Mouse (Mus musculus): ENCODE results near the gene Prss16. TPM values are rescaled to one million over a fixed set of nuclear protein-coding genes. Genes with fewer than 3 reads are reported as not detected.
A peak's percentile ranks its signal among the peaks of the same experiment; 100 is the strongest.

Gene Prss16
- polyA plus RNA-seq, 2 experiments: 0.51 to 1.1 TPM

DNA sequence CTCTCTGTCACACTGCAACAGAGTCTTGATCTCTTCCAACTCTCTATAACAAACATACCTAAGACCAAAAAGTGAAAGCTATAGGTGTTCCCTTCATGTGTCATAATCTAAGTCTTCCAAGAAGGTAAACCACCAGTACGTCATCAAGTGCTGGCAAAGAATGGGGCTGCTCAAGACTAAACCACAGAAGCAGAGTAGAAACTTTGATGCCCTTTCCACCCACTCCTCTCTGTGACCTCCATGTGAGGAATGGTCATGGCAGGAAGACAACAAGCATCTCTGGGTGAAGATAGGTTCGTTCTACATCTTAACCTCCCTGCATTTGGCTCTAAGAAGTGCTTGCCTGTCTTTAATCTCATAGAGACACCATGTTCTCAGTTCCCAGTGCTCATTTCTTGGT lies 25.1 kb downstream of the Prss16 start:
- ATAC-seq (ENCODE audit: low FRiP score, low read depth): no peak
- TF ChIP-seq POLR2A (IDR thresholded peaks at IDR 0.05; ENCODE audit: borderline replicate concordance, extremely low read depth, insufficient read depth, insufficient read length): no peak
- no peaks in the 10 kb centered on the region for H3K9me3 ChIP-seq (ENCODE audit: control insufficient read depth, low read length)
- 88% methylated on average over 2 of the region's 2 CpGs for WGBS
- no peak for DNase-seq (ENCODE audit: low spot score)
- H3K4me3 ChIP-seq (replicated peaks; ENCODE audit: low read length): no peak overlapping the region
- no peak overlapping the region for H3K27ac ChIP-seq (replicated peaks; ENCODE audit: low read depth, low read length)
- no peaks in the 10 kb centered on the region for H3K36me3 ChIP-seq (ENCODE audit: control insufficient read depth, insufficient read depth, low read length)
- H3K27me3 ChIP-seq (ENCODE audit: control insufficient read depth, insufficient read depth, low read length): peaks cover 13% of the 10 kb centered on the region; the same call in 1 of the 2 replicates
- peaks cover 6% of the 10 kb centered on the region; the same call in 1 of the 2 replicates for H3K4me1 ChIP-seq (ENCODE audit: control insufficient read depth, insufficient read depth, low read length)
- H3K9ac ChIP-seq (ENCODE audit: low read depth, low read length, severe bottlenecking): no peak overlapping the region
- H3K4me2 ChIP-seq (replicated peaks; ENCODE audit: low read depth, low read length, severe bottlenecking): no peak overlapping the region

DNA sequence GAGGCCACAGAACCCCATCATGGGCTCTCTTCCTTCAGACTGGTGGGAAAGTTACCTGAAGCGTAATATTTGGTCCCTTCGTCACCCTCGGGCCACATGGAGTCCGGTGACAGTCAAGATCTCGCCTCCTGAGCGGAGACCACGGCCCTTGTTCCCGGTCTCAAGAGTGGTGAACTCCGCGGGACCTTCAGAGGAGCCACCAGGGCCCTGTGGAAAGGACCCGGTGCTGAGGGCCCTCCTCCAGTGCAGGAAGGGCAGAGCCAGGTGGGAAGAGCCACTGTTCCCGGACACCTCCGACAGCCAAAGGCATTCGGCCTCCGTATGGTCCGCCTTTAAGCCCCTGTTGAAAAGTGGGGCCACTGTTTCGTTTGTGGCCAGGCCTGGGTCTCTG lies 27.7 kb downstream of the Prss16 start:
- 3% methylated on average over 17 of the region's 17 CpGs for WGBS
- H3K4me1 ChIP-seq (ENCODE audit: control insufficient read depth, insufficient read depth, low read length): peaks cover 6% of the 10 kb centered on the region; the same call in 1 of the 2 replicates
- TF ChIP-seq POLR2A (IDR thresholded peaks at IDR 0.05; ENCODE audit: borderline replicate concordance, extremely low read depth, insufficient read depth, insufficient read length): no peak
- no peaks in the 10 kb centered on the region for H3K36me3 ChIP-seq (ENCODE audit: control insufficient read depth, insufficient read depth, low read length)
- no peak for DNase-seq (ENCODE audit: low spot score)
- H3K27me3 ChIP-seq (ENCODE audit: control insufficient read depth, insufficient read depth, low read length): peaks cover 13% of the 10 kb centered on the region; the same call in 1 of the 2 replicates
- H3K9ac ChIP-seq (ENCODE audit: low read depth, low read length, severe bottlenecking): peak overlapping the region; percentile 77
- H3K27ac ChIP-seq (replicated peaks; ENCODE audit: low read depth, low read length): no peak overlapping the region
- no peaks in the 10 kb centered on the region for H3K9me3 ChIP-seq (ENCODE audit: control insufficient read depth, low read length)
- no peak for ATAC-seq (ENCODE audit: low FRiP score, low read depth)
- peak overlapping the region; percentile 96 for H3K4me2 ChIP-seq (replicated peaks; ENCODE audit: low read depth, low read length, severe bottlenecking)
- H3K4me3 ChIP-seq (replicated peaks; ENCODE audit: low read length): peak overlapping the region; percentile 58

DNA sequence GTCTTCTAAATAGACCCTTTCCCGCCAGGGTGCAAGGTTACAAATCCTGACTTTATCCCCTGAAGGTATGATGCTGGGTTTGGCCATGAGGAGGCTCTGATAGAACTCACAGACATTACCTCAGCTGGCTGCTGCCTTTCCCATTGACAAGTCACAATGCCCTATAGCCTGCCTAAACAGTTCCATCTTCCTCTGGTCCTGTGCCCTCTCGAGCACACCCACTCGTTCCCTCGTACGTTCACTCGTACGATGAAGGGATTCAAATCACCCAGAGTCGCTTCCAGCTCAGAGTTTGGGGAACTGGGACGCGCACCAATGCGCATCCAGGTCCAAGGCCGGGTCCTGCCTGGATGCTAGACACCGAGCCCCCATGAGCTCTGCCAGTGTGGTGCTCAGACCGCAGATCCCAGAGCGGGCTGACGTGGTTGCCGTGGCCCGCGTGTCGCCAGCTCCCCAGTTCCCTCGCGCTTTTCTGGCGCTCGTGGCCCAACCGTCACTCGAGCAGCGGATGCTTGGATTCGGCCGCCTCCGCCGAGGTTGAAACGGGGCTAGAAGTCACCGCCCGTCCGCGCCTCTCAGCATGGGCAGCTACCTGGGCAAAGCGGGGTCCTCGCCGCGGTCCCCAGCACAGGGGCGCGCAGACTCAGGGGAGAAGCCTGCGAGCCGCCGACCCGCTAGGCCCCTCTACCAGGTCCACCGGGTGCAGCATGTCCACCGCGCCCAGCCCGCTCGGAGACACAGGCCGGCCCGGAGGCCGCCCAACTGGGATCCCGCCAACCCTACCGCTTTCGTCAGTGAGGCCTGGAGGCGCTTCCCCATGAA lies 28.4 kb downstream of the Prss16 start, which contains the start of gene Pom121l2:
TSS of gene Pom121l2 (plus strand) at position 214 of the 822 bp plus-strand sequence.
- Histone ChIP-seq H3K36me3 (ENCODE audit: control insufficient read depth, insufficient read depth, low read length) (no peaks in the 10 kb centered on the region), H3K27ac (replicated peaks; ENCODE audit: low read depth, low read length) (no peak within 1 kb of the TSS), H3K4me2 (replicated peaks; ENCODE audit: low read depth, low read length, severe bottlenecking) (peak within 1 kb of the TSS; percentile 96), H3K4me3 (replicated peaks; ENCODE audit: low read length) (peak within 1 kb of the TSS; percentile 58), H3K4me1 (ENCODE audit: control insufficient read depth, insufficient read depth, low read length) (peaks cover 6% of the 10 kb centered on the region; the same call in 1 of the 2 replicates), H3K9ac (ENCODE audit: low read depth, low read length, severe bottlenecking) (peak within 1 kb of the TSS; percentile 77), H3K27me3 (ENCODE audit: control insufficient read depth, insufficient read depth, low read length) (peaks cover 13% of the 10 kb centered on the region; the same call in 1 of the 2 replicates), H3K9me3 (ENCODE audit: control insufficient read depth, low read length) (no peaks in the 10 kb centered on the region)
- 1% methylated on average over 52 of the region's 58 CpGs for WGBS
- 0 out of 2 replicates have a peak, but pooled peaks have one; percentile 25 for TF ChIP-seq POLR2A (IDR thresholded peaks at IDR 0.05; ENCODE audit: borderline replicate concordance, extremely low read depth, insufficient read depth, insufficient read length)
- DNase-seq (ENCODE audit: low spot score): peak; percentile 19
- ATAC-seq (ENCODE audit: low FRiP score, low read depth): peak; percentile 78

DNA sequence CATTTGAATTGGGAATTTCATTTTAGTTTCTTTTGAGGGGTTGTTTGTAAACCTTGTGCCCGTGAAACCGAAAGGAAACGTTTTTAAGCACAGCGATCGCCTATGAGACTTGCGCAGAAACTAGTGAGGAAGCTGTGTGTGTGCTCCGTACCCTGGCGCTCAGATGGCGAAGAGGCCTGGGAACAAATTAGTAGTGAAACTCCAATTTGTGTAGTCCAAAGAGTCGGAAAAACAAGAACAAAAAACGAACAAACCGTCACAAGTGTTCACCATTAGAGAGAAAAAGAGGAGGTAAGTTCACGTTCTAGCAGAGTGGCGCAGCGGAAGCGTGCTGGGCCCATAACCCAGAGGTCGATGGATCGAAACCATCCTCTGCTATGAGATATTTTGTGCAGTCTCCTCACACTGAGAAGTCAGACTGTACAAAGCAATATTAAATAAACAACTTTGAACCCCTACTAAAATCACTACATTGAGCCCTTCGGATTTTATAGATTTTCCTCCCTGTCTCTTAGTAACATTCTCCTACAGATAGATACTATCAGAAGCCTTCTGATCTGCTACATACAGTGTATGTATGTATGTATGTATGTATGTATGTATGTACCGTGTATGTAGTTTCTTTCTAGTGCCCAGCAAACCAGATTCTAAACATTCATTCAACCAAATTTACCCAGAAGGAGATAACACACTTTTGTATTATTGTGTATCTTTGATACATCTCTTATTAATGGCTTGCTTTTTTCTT lies 34.6 kb downstream of the Prss16 start:
- H3K9me3 ChIP-seq (ENCODE audit: control insufficient read depth, low read length): no peaks in the 10 kb centered on the region
- TF ChIP-seq POLR2A (IDR thresholded peaks at IDR 0.05; ENCODE audit: borderline replicate concordance, extremely low read depth, insufficient read depth, insufficient read length): no peak
- H3K36me3 ChIP-seq (ENCODE audit: control insufficient read depth, insufficient read depth, low read length): no peaks in the 10 kb centered on the region
- H3K4me1 ChIP-seq (ENCODE audit: control insufficient read depth, insufficient read depth, low read length): no peaks in the 10 kb centered on the region
- no peaks in the 10 kb centered on the region for H3K27me3 ChIP-seq (ENCODE audit: control insufficient read depth, insufficient read depth, low read length)
- peak; percentile 88 for DNase-seq (ENCODE audit: low spot score)
- peak overlapping the region; percentile 97 for H3K27ac ChIP-seq (replicated peaks; ENCODE audit: low read depth, low read length)
- peak overlapping the region; percentile 67 for H3K4me3 ChIP-seq (replicated peaks; ENCODE audit: low read length)
- peak overlapping the region; percentile 42 for H3K4me2 ChIP-seq (replicated peaks; ENCODE audit: low read depth, low read length, severe bottlenecking)
- ATAC-seq (ENCODE audit: low FRiP score, low read depth): peak; percentile 94
- peak overlapping the region; percentile 89 for H3K9ac ChIP-seq (ENCODE audit: low read depth, low read length, severe bottlenecking)
- WGBS: 5% methylated on average over 20 of the region's 20 CpGs

DNA sequence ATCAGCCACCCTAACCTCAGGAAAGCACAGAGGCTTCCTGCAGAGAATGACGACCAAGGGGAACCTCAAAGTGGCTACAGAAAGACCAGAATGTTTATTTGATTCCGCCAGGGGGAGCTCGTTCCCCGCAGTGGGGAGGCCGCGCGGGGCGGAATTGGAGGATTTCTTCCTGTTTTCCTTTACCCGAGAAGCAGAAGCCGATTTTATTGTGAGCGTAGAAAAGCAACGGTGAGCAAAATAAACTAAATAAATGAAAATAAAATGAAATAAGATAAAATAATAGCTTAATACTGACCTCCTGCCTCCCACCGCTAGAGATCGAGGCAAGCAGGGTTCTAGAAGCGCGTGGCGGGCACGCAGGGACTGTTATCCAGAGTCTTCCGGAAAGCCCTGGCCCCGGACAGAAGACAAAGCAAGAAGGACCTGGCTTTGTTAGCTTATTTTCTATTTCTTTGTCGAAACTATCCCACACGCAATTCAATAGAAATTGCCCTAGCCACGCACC lies 35.3 kb downstream of the Prss16 start:
- DNase-seq (ENCODE audit: low spot score) (peak; percentile 80), ATAC-seq (ENCODE audit: low FRiP score, low read depth) (peak; percentile 85)
- H3K4me3 ChIP-seq (replicated peaks; ENCODE audit: low read length): peak overlapping the region; percentile 67
- no peaks in the 10 kb centered on the region for H3K27me3 ChIP-seq (ENCODE audit: control insufficient read depth, insufficient read depth, low read length)
- H3K36me3 ChIP-seq (ENCODE audit: control insufficient read depth, insufficient read depth, low read length): no peaks in the 10 kb centered on the region
- H3K4me1 ChIP-seq (ENCODE audit: control insufficient read depth, insufficient read depth, low read length): no peaks in the 10 kb centered on the region
- peak overlapping the region; percentile 97 for H3K27ac ChIP-seq (replicated peaks; ENCODE audit: low read depth, low read length)
- H3K9me3 ChIP-seq (ENCODE audit: control insufficient read depth, low read length): no peaks in the 10 kb centered on the region
- TF ChIP-seq POLR2A (IDR thresholded peaks at IDR 0.05; ENCODE audit: borderline replicate concordance, extremely low read depth, insufficient read depth, insufficient read length): no peak
- H3K4me2 ChIP-seq (replicated peaks; ENCODE audit: low read depth, low read length, severe bottlenecking): peak overlapping the region; percentile 42
- peak overlapping the region; percentile 89 for H3K9ac ChIP-seq (ENCODE audit: low read depth, low read length, severe bottlenecking)
- WGBS: under 1% methylated on average over 23 of the region's 23 CpGs
